Mouse (Mus musculus): ENCODE measurements at regions not wholly inside any gene's neighbourhood (a gene's known extent, or its start where the extent isn't known, plus 50 kb on each side); places are given as distances from the start of the nearest gene placed in this dataset.

DNA sequence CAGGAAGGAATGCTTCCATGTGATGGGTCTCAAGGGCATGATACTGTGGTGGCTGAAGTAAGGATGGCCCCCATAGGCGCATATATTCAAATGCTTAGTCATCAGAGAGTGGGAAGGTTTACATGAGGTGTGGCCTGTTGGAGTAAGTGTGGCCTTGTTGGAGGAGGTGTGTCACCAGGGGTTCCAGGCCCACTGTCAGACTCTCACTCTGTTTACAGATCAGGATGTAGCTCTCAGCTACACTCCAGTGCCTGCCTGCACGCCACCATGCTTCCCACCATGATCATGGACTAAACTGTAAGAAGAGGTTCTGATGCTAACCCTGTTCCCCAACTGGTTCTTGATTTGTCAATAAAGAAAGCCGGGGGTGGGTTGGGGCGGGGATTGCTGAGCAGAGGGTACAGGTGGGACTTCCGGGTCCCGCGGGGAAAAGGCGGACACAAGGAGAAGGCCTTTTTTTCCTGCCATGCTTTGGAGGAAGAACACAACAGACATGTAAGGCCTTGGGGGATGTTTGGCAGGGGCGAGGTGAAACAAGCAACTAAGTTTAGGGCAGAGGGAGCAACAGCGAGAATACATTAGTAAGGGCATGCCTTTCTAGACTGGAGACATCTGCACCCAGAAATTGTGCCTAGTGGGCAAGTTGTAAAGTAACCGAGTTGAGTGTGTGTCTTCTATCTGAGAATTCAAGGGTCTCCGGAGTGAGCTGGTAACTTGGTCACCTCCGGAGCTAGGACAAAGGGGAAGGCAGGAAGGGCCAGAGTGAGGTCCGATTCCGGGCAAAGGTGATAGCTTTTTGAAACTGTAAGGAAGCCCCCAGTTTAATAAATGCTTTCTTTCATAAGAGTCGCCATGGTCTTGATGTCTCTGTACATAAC, 127.1 kb upstream of the Fbxo11 start:
- no peaks in the 10 kb centered on the region for H3K27me3 ChIP-seq (ENCODE audit: insufficient read depth, low read length)
- H3K9me3 ChIP-seq (ENCODE audit: low read length), result no peaks in the 10 kb centered on the region
- no peaks in the 10 kb centered on the region for H3K4me1 ChIP-seq (ENCODE audit: insufficient read depth, low read length)
- no peak overlapping the region for H3K9ac ChIP-seq (replicated peaks; ENCODE audit: low read length)
- ATAC-seq, result no peak
- no peak for DNase-seq (ENCODE audit: low spot score)
- 94% methylated on average over 16 of the region's 16 CpGs for WGBS
- H3K4me2 ChIP-seq (ENCODE audit: low read depth, low read length), result no peak overlapping the region
- no peaks in the 10 kb centered on the region for H3K36me3 ChIP-seq (ENCODE audit: insufficient read depth, low read length)
- no peak for TF ChIP-seq CTCF (IDR thresholded peaks at IDR 0.05; ENCODE audit: low read depth)
- no peak overlapping the region for H3K27ac ChIP-seq
- no peak overlapping the region for H3K4me3 ChIP-seq (ENCODE audit: low read length)

DNA sequence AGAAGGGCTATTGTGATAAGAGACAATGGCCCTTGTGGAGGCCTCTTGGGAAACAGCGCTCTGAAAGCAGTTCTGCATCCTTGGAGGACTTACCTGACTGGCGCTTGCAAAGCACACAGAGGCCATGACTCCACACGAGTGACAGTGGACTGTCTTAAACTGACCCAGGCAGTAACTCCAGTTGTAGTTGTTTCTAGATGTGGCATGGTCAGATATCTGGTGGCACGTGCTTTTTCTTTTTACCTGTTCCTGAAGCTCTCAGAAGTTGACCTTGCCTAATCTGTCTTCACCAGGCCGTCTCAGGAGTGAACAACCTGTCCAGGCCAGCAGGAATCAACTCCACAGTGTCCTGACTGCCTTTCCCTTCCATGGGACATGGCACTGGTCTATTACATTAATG, 129.6 kb upstream of the Fbxo11 start:
- WGBS, result 85% methylated on average over 5 of the region's 5 CpGs

GRCm38 (mm10) chr17:88195303-88195702, 130.2 kb upstream of the Fbxo11 start:
- WGBS, result 94% methylated on average over 2 of the region's 2 CpGs
- H3K4me2 ChIP-seq (ENCODE audit: low read depth, low read length), result no peak overlapping the region
- DNase-seq (ENCODE audit: low spot score) (peak; percentile 18), ATAC-seq (no peak)
- no peak overlapping the region for H3K4me3 ChIP-seq (ENCODE audit: low read length)
- no peaks in the 10 kb centered on the region for H3K9me3 ChIP-seq (ENCODE audit: low read length)
- H3K9ac ChIP-seq (replicated peaks; ENCODE audit: low read length), result no peak overlapping the region
- no peak for TF ChIP-seq CTCF (IDR thresholded peaks at IDR 0.05; ENCODE audit: low read depth)
- H3K36me3 ChIP-seq (ENCODE audit: insufficient read depth, low read length), result no peaks in the 10 kb centered on the region
- no peak overlapping the region for H3K27ac ChIP-seq
- no peaks in the 10 kb centered on the region for H3K27me3 ChIP-seq (ENCODE audit: insufficient read depth, low read length)
- H3K4me1 ChIP-seq (ENCODE audit: insufficient read depth, low read length), result no peaks in the 10 kb centered on the region

More for the DNA sequence above, 129.6 kb upstream of the Fbxo11 start:
- ATAC-seq (no peak), DNase-seq (ENCODE audit: low spot score) (no peak)
- Histone ChIP-seq H3K36me3 (ENCODE audit: insufficient read depth, low read length) (no peaks in the 10 kb centered on the region), H3K4me1 (ENCODE audit: insufficient read depth, low read length) (no peaks in the 10 kb centered on the region), H3K9ac (replicated peaks; ENCODE audit: low read length) (no peak overlapping the region), H3K27me3 (ENCODE audit: insufficient read depth, low read length) (no peaks in the 10 kb centered on the region), H3K4me2 (ENCODE audit: low read depth, low read length) (no peak overlapping the region), H3K27ac (no peak overlapping the region), H3K4me3 (ENCODE audit: low read length) (no peak overlapping the region), H3K9me3 (ENCODE audit: low read length) (no peaks in the 10 kb centered on the region)
- TF ChIP-seq CTCF (IDR thresholded peaks at IDR 0.05; ENCODE audit: low read depth), result no peak

GRCm38 (mm10) chr17:88195893-88196292, 130.8 kb upstream of the Fbxo11 start:
- Histone ChIP-seq H3K27me3 (ENCODE audit: insufficient read depth, low read length) (no peaks in the 10 kb centered on the region), H3K27ac (no peak overlapping the region), H3K36me3 (ENCODE audit: insufficient read depth, low read length) (no peaks in the 10 kb centered on the region), H3K9me3 (ENCODE audit: low read length) (no peaks in the 10 kb centered on the region), H3K4me1 (ENCODE audit: insufficient read depth, low read length) (no peaks in the 10 kb centered on the region), H3K4me3 (ENCODE audit: low read length) (no peak overlapping the region), H3K9ac (replicated peaks; ENCODE audit: low read length) (no peak overlapping the region), H3K4me2 (ENCODE audit: low read depth, low read length) (no peak overlapping the region)
- ATAC-seq (no peak), DNase-seq (ENCODE audit: low spot score) (no peak)
- WGBS, result 78% methylated on average over 6 of the region's 6 CpGs
- TF ChIP-seq CTCF (IDR thresholded peaks at IDR 0.05; ENCODE audit: low read depth), result no peak

- no peak for DNase-seq (ENCODE audit: low spot score)
Measured at GRCm38 (mm10) chr17:88196322-88196721, 131.2 kb upstream of the Fbxo11 start.

DNA sequence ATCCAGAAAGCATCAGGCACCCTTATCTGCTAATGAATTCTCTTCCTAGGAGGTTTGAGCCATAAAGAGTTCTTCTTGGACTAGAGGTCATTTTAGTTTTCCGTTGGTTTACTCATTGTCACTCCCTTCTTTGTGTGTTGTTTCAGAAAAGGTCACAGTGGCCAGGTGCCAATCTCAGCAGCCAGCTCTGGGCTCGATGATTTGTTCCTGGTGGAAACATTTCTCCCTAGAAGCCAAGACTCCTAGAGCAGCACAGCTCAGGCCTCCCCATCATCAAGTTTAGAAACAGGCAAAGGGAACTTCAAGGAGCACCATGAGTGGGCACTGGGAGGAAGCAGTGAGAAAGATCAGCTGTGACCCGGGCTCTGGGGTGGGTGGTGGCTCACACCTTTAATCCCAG, 132.3 kb upstream of the Fbxo11 start:
- Histone ChIP-seq H3K4me1 (ENCODE audit: insufficient read depth, low read length) (no peaks in the 10 kb centered on the region), H3K27me3 (ENCODE audit: insufficient read depth, low read length) (no peaks in the 10 kb centered on the region), H3K27ac (no peak overlapping the region), H3K9ac (replicated peaks; ENCODE audit: low read length) (no peak overlapping the region), H3K4me3 (ENCODE audit: low read length) (no peak overlapping the region), H3K36me3 (ENCODE audit: insufficient read depth, low read length) (no peaks in the 10 kb centered on the region), H3K9me3 (ENCODE audit: low read length) (no peaks in the 10 kb centered on the region), H3K4me2 (ENCODE audit: low read depth, low read length) (no peak overlapping the region)
- WGBS, result 48% methylated on average over 3 of the region's 3 CpGs
- TF ChIP-seq CTCF (IDR thresholded peaks at IDR 0.05; ENCODE audit: low read depth), result no peak
- DNase-seq (ENCODE audit: low spot score), result no peak
- ATAC-seq, result no peak

More at GRCm38 (mm10) chr17:88196322-88196721, 131.2 kb upstream of the Fbxo11 start:
- H3K9me3 ChIP-seq (ENCODE audit: low read length), result no peaks in the 10 kb centered on the region
- no peak overlapping the region for H3K27ac ChIP-seq
- no peaks in the 10 kb centered on the region for H3K27me3 ChIP-seq (ENCODE audit: insufficient read depth, low read length)
- ATAC-seq, result no peak
- H3K36me3 ChIP-seq (ENCODE audit: insufficient read depth, low read length), result no peaks in the 10 kb centered on the region
- no peak overlapping the region for H3K4me3 ChIP-seq (ENCODE audit: low read length)
- WGBS, result 66% methylated on average over 1 of the region's 1 CpGs
- no peak overlapping the region for H3K9ac ChIP-seq (replicated peaks; ENCODE audit: low read length)
- TF ChIP-seq CTCF (IDR thresholded peaks at IDR 0.05; ENCODE audit: low read depth), result no peak
- no peak overlapping the region for H3K4me2 ChIP-seq (ENCODE audit: low read depth, low read length)
- no peaks in the 10 kb centered on the region for H3K4me1 ChIP-seq (ENCODE audit: insufficient read depth, low read length)
